Mouse (Mus musculus) inflammation-experienced regulatory T-cells, adult 16 weeks (primary cell): ENCODE results near the gene Adgra1. TPM values are rescaled to one million over a fixed set of nuclear protein-coding genes. Genes with fewer than 3 reads are reported as not detected.

Experiments used
- polyA plus RNA-seq: library from polyadenylated mRNA; unstranded; fragments of 100-300 nt; shearing (Covaris generic); gene quantifications from one replicate; pipeline ENCODE4 v1.2.1, GENCODE M21; 2017

Adgra1 gene
- polyA plus RNA-seq: not detected

GRCm38 (mm10) chr7:139834036-139834435 lies at the start of gene Adgra1:
Gene Adgra1 (plus strand): TSS chr7:139834174.

DNA sequence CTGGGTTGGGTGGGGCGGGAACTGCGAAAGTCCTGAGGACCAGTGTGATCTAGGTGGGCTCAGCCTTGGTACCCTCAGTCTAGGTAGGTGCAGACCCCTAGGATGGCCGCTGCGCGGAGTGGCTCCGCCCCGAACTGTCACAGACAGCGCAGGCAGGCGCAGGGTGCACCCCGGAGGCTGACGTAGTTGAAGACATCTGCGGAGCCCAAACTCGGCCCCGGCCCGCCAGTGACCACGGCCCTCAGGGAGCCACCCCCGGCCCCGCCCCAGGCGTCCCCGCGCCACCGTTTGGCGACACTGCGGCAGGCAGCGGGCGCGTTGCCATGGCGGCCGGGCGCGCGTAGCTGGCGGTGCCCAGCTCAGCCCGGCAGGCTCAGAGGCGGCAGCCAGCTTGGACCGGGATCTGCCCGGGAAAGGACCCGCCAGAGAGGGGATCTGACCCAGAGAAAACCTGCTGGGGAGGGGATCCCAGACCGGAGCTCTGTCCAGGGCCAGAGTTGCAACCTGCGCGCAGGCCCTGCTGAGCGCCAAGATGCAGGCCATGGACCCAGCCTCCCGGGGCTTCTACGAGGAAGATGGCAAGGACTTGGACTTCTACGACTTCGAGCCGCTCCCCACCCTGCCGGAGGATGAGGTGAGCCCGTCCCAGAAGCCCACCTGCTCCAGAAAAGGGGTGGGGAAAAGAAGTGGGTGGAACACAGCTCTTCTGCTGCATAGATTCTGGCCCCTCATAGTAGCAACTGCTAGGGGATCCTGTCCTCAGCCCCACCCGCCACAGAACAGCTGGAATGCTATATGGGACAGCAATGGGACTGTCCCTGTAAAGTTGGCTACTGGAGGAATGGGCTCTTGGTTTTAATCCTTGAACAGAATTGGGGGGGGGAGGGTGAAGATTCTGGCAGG lies 60.9 kb downstream of the Adgra1 start, which contains the start of gene Kndc1:
TSS of gene Kndc1 (plus strand) at position 42 of the 903 bp plus-strand sequence.

Other genes with a start within 250 kb of the Adgra1 start
- gene Cfap46, start 150.4 kb upstream of the Adgra1 start, polyA plus RNA-seq: 0.27 TPM
- 0.72 TPM for gene Kndc1, start 60.5 kb downstream of the Adgra1 start, polyA plus RNA-seq
- gene Utf1, start 109.6 kb downstream of the Adgra1 start, polyA plus RNA-seq: 7.0 TPM
- gene 6430531B16Rik, start 144.6 kb downstream of the Adgra1 start, polyA plus RNA-seq: 0.40 TPM
- 21.5 TPM for gene Adam8, start 158.4 kb downstream of the Adgra1 start, polyA plus RNA-seq
- 58.5 TPM for gene Zfp511, start 202.2 kb downstream of the Adgra1 start, polyA plus RNA-seq
- gene Tubgcp2, start 202.5 kb downstream of the Adgra1 start, polyA plus RNA-seq: 46.5 TPM
- not detected for gene Msx3, start 214.9 kb downstream of the Adgra1 start, polyA plus RNA-seq
- gene Caly, start 248.4 kb downstream of the Adgra1 start, polyA plus RNA-seq: not detected